Mouse (Mus musculus) lung, postnatal 0 days (tissue): ENCODE measurements around the gene Vmn1r4. TPM values are rescaled to one million over a fixed set of nuclear protein-coding genes. Genes with fewer than 3 reads are reported as not detected.
A peak's percentile ranks its signal among the peaks of the same experiment; 100 is the strongest.

Experiments used
- ATAC-seq: fragments of 200-750 bp; cut with Nextera tagmentation; 2 replicates; pipeline ENCODE4 v1.8.0; 2017; ENCODE audit warnings: moderate library complexity
- DNase-seq: peaks from one replicate; pipeline ENCODE4 v3.0.0-alpha.2; 2016; ENCODE audit warnings: low spot score
- H3K27ac ChIP-seq: fragments of 300-500 bp; sonication (generic); 2 replicates; pipeline ENCODE4 v1.5.1; 2014; ENCODE audit warnings: antibody characterized with exemption, mild to moderate bottlenecking, low read length, mixed read lengths
- H3K27me3 ChIP-seq: fragments of 300-500 bp; sonication (generic); replicated peaks from 2 replicates; pipeline ENCODE4 v1.6.1; 2014; ENCODE audit warnings: low read length, mixed read lengths; ENCODE audit not compliant: insufficient read depth
- H3K36me3 ChIP-seq: fragments of 300-500 bp; sonication (generic); 2 replicates; pipeline ENCODE4 v1.6.1; 2014; ENCODE audit warnings: low read length, mixed read lengths; ENCODE audit not compliant: insufficient read depth
- H3K4me1 ChIP-seq: fragments of 300-500 bp; sonication (generic); 2 replicates; pipeline ENCODE4 v1.6.1; 2014; ENCODE audit warnings: antibody characterized with exemption, low read depth, low read length, mixed read lengths; ENCODE audit not compliant: insufficient read depth
- H3K4me2 ChIP-seq: fragments of 300-500 bp; sonication (generic); replicated peaks from 2 replicates; pipeline ENCODE4 v1.6.1; 2014; ENCODE audit warnings: low read depth, mild to moderate bottlenecking, low read length, moderate library complexity, mixed read lengths
- H3K4me3 ChIP-seq: fragments of 300-500 bp; sonication (generic); 2 replicates; pipeline ENCODE4 v1.5.1; 2014; ENCODE audit warnings: low read depth, low read length
- H3K9ac ChIP-seq: fragments of 300-500 bp; sonication (generic); replicated peaks from 2 replicates; pipeline ENCODE4 v1.6.1; 2014; ENCODE audit warnings: low read depth, mild to moderate bottlenecking
- H3K9me3 ChIP-seq: fragments of 300-500 bp; sonication (generic); 2 replicates; pipeline ENCODE4 v1.6.1; 2016; ENCODE audit warnings: low read length, mixed read lengths
- CTCF ChIP-seq: IDR thresholded peaks from 2 replicates; pipeline ENCODE4 v1.5.1; 2016; ENCODE audit warnings: antibody characterized with exemption, mild to moderate bottlenecking
- EP300 ChIP-seq: IDR thresholded peaks from 2 replicates; pipeline ENCODE4 v1.6.1; 2016; ENCODE audit warnings: antibody characterized with exemption, mild to moderate bottlenecking, control low read depth
- WGBS: fragments of 180-500 bp; shearing (Covaris S2); extraction: QIAGEN DNeasy Blood & Tissue Kit; methylation state at CpG from one replicate; pipeline ENCODE4 v1.1.7; 2014; 5-methylcytosine and 5-hydroxymethylcytosine counted together
- polyA plus RNA-seq: library from polyadenylated mRNA; unstranded; fragments of >200 nt; fragmentation: Nextera tagmentation; extraction: Ambion mirVana; gene quantifications from 2 replicates; pipeline ENCODE4 v1.2.1, GENCODE M21; 2015

Gene Vmn1r4
- polyA plus RNA-seq, 1 experiment from 2014 or later, result 0.17 TPM

GRCm38 (mm10) chr6:56899601-56900000, 24.2 kb upstream of the Vmn1r4 start:
- Histone ChIP-seq H3K9ac (no peak overlapping the region), H3K4me3 (no peak overlapping the region), H3K36me3 (no peaks in the 10 kb centered on the region), H3K9me3 (no peaks in the 10 kb centered on the region), H3K4me2 (no peak overlapping the region), H3K4me1 (peaks cover 2% of the 10 kb centered on the region; the same call in 1 of the 2 replicates), H3K27me3 (no peaks in the 10 kb centered on the region), H3K27ac (no peak overlapping the region)
- no peak for TF ChIP-seq CTCF
- TF ChIP-seq EP300, result no peak
- ATAC-seq (no peak), DNase-seq (no peak)
- WGBS, result 64% methylated on average over 3 of the region's 3 CpGs

GRCm38 (mm10) chr6:56901336-56901735, 22.5 kb upstream of the Vmn1r4 start:
- Histone ChIP-seq H3K9me3 (no peaks in the 10 kb centered on the region), H3K36me3 (no peaks in the 10 kb centered on the region), H3K27ac (0 out of 2 replicates have a peak overlapping the region, but pooled peaks have one; percentile 73), H3K4me1 (peaks cover 2% of the 10 kb centered on the region; the same call in 1 of the 2 replicates), H3K9ac (no peak overlapping the region), H3K4me3 (no peak overlapping the region; the same call in 1 of the 2 replicates), H3K27me3 (no peaks in the 10 kb centered on the region), H3K4me2 (peak overlapping the region; percentile 32; the same call in 1 of the 2 replicates)
- ATAC-seq (peak; percentile 29; the same call in 1 of the 2 replicates), DNase-seq (no peak)
- WGBS, result 54% methylated on average over 3 of the region's 3 CpGs
- TF ChIP-seq EP300 (no peak), CTCF (no peak)

GRCm38 (mm10) chr6:56901824-56902386, 21.9 kb upstream of the Vmn1r4 start:
- Histone ChIP-seq H3K4me3 (peak overlapping the region; percentile 14; the same call in 1 of the 2 replicates), H3K36me3 (no peaks in the 10 kb centered on the region), H3K4me2 (peak overlapping the region; percentile 32), H3K27ac (peak overlapping the region; percentile 73), H3K27me3 (no peaks in the 10 kb centered on the region), H3K4me1 (peaks cover 2% of the 10 kb centered on the region; the same call in 1 of the 2 replicates), H3K9me3 (no peaks in the 10 kb centered on the region), H3K9ac (peak overlapping the region; percentile 8; the same call in 1 of the 2 replicates)
- DNase-seq (peak; percentile 91), ATAC-seq (peak; percentile 95)
- WGBS, result 25% methylated on average over 12 of the region's 12 CpGs
- TF ChIP-seq EP300 (0 out of 2 replicates have a peak, but pooled peaks have one; percentile 7), CTCF (peak; percentile 36; the same call in 1 of the 2 replicates)

- 0 out of 2 replicates have a peak, but pooled peaks have one; percentile 16 for ATAC-seq
- no peak for TF ChIP-seq EP300
- TF ChIP-seq CTCF, result peak; percentile 27
- Histone ChIP-seq H3K9ac (no peak overlapping the region), H3K27me3 (no peaks in the 10 kb centered on the region), H3K9me3 (no peaks in the 10 kb centered on the region), H3K4me2 (no peak overlapping the region), H3K27ac (peak overlapping the region; percentile 73; the same call in 1 of the 2 replicates), H3K36me3 (no peaks in the 10 kb centered on the region), H3K4me1 (peaks cover 2% of the 10 kb centered on the region; the same call in 1 of the 2 replicates), H3K4me3 (no peak overlapping the region)
- DNase-seq, result no peak
- 76% methylated on average over 7 of the region's 7 CpGs for WGBS
Measured at GRCm38 (mm10) chr6:56902606-56903520, 21.0 kb upstream of the Vmn1r4 start.

- Histone ChIP-seq H3K9ac (no peak overlapping the region), H3K4me3 (no peak overlapping the region), H3K9me3 (no peaks in the 10 kb centered on the region), H3K4me2 (no peak overlapping the region), H3K27me3 (no peaks in the 10 kb centered on the region), H3K36me3 (no peaks in the 10 kb centered on the region), H3K4me1 (peaks cover 2% of the 10 kb centered on the region; the same call in 1 of the 2 replicates), H3K27ac (peak overlapping the region; percentile 4; the same call in 1 of the 2 replicates)
- ATAC-seq (no peak), DNase-seq (no peak)
- WGBS, result 34% methylated on average over 6 of the region's 6 CpGs
- no peak for TF ChIP-seq CTCF
- no peak for TF ChIP-seq EP300
Measured at GRCm38 (mm10) chr6:56903831-56904230, 20.0 kb upstream of the Vmn1r4 start.

GRCm38 (mm10) chr6:56904330-56904729, 19.5 kb upstream of the Vmn1r4 start:
- H3K9ac ChIP-seq, result no peak overlapping the region
- no peak for DNase-seq
- TF ChIP-seq EP300, result no peak
- no peak for TF ChIP-seq CTCF
- H3K4me1 ChIP-seq, result peaks cover 2% of the 10 kb centered on the region; the same call in 1 of the 2 replicates
- 64% methylated on average over 1 of the region's 1 CpGs for WGBS
- H3K9me3 ChIP-seq, result no peaks in the 10 kb centered on the region
- no peak overlapping the region for H3K27ac ChIP-seq
- H3K4me2 ChIP-seq, result no peak overlapping the region
- no peaks in the 10 kb centered on the region for H3K36me3 ChIP-seq
- no peaks in the 10 kb centered on the region for H3K27me3 ChIP-seq
- no peak overlapping the region for H3K4me3 ChIP-seq
- ATAC-seq, result no peak
